Mouse (Mus musculus) heart, embryonic 15.5 days (tissue): ENCODE results near the gene Rec114. TPM values are rescaled to one million over a fixed set of nuclear protein-coding genes. Genes with fewer than 3 reads are reported as not detected.

Experiments
- ATAC-seq: fragments of 200-750 bp; cut with Nextera tagmentation; replicated peaks from 2 replicates; pipeline ENCODE4 v1.8.0; 2017; ENCODE audit warnings: low read depth, moderate TSS enrichment; ENCODE audit not compliant: insufficient number of reproducible peaks, insufficient read depth, low FRiP score
- H3K27ac ChIP-seq: fragments of 300-500 bp; sonication (generic); 2 replicates; pipeline ENCODE4 v1.5.1; 2015; ENCODE audit warnings: mild to moderate bottlenecking, inconsistent platforms
- H3K27me3 ChIP-seq: fragments of 300-500 bp; sonication (generic); 2 replicates; pipeline ENCODE4 v1.6.1; 2015; ENCODE audit warnings: inconsistent platforms
- H3K36me3 ChIP-seq: fragments of 300-500 bp; sonication (generic); 2 replicates; pipeline ENCODE4 v1.6.1; 2015; ENCODE audit warnings: mild to moderate bottlenecking, inconsistent platforms
- H3K4me1 ChIP-seq: fragments of 300-500 bp; sonication (generic); replicated peaks from 2 replicates; pipeline ENCODE4 v1.6.1; 2015; ENCODE audit warnings: inconsistent platforms
- H3K4me2 ChIP-seq: fragments of 300-500 bp; sonication (generic); 2 replicates; pipeline ENCODE4 v1.6.1; 2015; ENCODE audit warnings: inconsistent platforms, mild to moderate bottlenecking, moderate library complexity
- H3K4me3 ChIP-seq: fragments of 300-500 bp; sonication (generic); 2 replicates; pipeline ENCODE4 v1.5.1; 2015; ENCODE audit warnings: mild to moderate bottlenecking, inconsistent platforms
- H3K9ac ChIP-seq: fragments of 300-500 bp; sonication (generic); 2 replicates; pipeline ENCODE4 v1.6.1; 2015; ENCODE audit warnings: mild to moderate bottlenecking, inconsistent platforms
- H3K9me3 ChIP-seq: fragments of 300-500 bp; sonication (generic); replicated peaks from 2 replicates; pipeline ENCODE4 v1.6.1; 2016; ENCODE audit warnings: inconsistent platforms
- WGBS: fragments of 180-500 bp; shearing (Covaris S2); methylation state at CpG from one replicate; pipeline ENCODE4 v1.1.7; 2015; ENCODE audit warnings: mixed read lengths; 5-methylcytosine and 5-hydroxymethylcytosine counted together
- polyA plus RNA-seq: library from polyadenylated mRNA; unstranded; fragments of >200 nt; fragmentation: Nextera tagmentation; extraction: Ambion mirVana; gene quantifications from 2 replicates; pipeline ENCODE4 v1.2.1, GENCODE M21; 2015

Rec114 gene
- polyA plus RNA-seq, 1 experiment from 2014 or later = 11.9 TPM

GRCm38 (mm10) chr9:58716886-58717285, 26.9 kb downstream of the Rec114 start:
- Histone ChIP-seq H3K27me3 (no peaks in the 10 kb centered on the region), H3K4me3 (no peak overlapping the region), H3K27ac (no peak overlapping the region), H3K36me3 (no peaks in the 10 kb centered on the region), H3K4me1 (no peaks in the 10 kb centered on the region), H3K9me3 (no peaks in the 10 kb centered on the region), H3K9ac (no peak overlapping the region), H3K4me2 (no peak overlapping the region)
- ATAC-seq = no peak
- WGBS = 36% methylated on average over 2 of the region's 2 CpGs

- Histone ChIP-seq H3K27me3 (no peaks in the 10 kb centered on the region), H3K4me2 (no peak overlapping the region), H3K9ac (no peak overlapping the region), H3K9me3 (no peaks in the 10 kb centered on the region), H3K36me3 (no peaks in the 10 kb centered on the region), H3K4me1 (no peaks in the 10 kb centered on the region), H3K4me3 (no peak overlapping the region), H3K27ac (no peak overlapping the region)
- WGBS = 68% methylated on average over 7 of the region's 7 CpGs
- ATAC-seq = no peak
These were observed 33.1 kb downstream of the Rec114 start for GRCm38 (mm10) chr9:58710642-58711041.

DNA sequence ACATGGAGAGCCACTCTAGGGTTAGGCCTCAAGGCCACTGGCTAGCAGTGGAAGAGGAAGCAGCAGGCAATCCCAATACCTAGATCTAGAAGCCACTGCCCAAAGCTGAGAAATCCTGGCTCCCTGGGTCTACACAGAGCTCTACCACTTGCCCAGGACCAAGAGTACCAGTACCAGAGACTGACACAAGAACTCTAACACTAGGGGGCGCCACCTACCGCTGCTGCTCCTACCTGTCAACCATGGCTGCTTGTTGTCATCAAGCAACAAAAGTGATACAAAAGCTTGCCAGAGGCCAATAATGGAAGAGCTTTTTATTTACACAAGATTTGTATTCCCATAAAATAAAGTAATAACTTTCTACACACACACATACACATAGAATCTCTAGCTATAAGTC, 33.8 kb downstream of the Rec114 start:
- H3K4me1 ChIP-seq = no peaks in the 10 kb centered on the region
- ATAC-seq = no peak
- no peak overlapping the region for H3K9ac ChIP-seq
- no peak overlapping the region for H3K27ac ChIP-seq
- no peaks in the 10 kb centered on the region for H3K27me3 ChIP-seq
- H3K36me3 ChIP-seq = no peaks in the 10 kb centered on the region
- no peak overlapping the region for H3K4me2 ChIP-seq
- no peak overlapping the region for H3K4me3 ChIP-seq
- H3K9me3 ChIP-seq = no peaks in the 10 kb centered on the region
- 11% methylated on average over 2 of the region's 2 CpGs for WGBS

DNA sequence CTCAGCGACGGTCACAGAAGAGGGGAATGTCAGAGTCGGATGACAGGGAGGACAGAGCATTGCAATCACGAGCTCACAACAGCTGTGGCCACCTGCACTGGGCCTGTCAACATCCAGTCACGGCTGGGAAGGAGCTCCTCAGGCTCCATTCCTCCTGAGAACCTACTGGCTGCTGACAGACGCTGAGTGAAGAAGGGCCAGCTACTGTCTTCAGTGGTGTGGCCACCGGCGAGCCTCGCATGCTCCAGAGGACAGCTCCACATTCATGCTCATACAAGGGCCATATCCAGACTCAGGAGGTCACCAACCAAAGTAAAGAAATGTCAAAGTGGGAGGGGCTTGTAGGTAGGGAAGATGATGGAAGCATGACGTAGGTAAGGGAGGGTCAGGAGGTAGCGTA, 36.0 kb downstream of the Rec114 start:
- H3K4me2 ChIP-seq = no peak overlapping the region
- no peak overlapping the region for H3K4me3 ChIP-seq
- no peak overlapping the region for H3K9ac ChIP-seq
- H3K27me3 ChIP-seq = no peaks in the 10 kb centered on the region
- 67% methylated on average over 11 of the region's 11 CpGs for WGBS
- no peaks in the 10 kb centered on the region for H3K4me1 ChIP-seq
- no peaks in the 10 kb centered on the region for H3K9me3 ChIP-seq
- no peak overlapping the region for H3K27ac ChIP-seq
- H3K36me3 ChIP-seq = no peaks in the 10 kb centered on the region
- ATAC-seq = no peak

- no peak overlapping the region for H3K9ac ChIP-seq
- no peaks in the 10 kb centered on the region for H3K9me3 ChIP-seq
- H3K4me3 ChIP-seq = no peak overlapping the region
- H3K27ac ChIP-seq = no peak overlapping the region
- H3K4me2 ChIP-seq = no peak overlapping the region
- H3K27me3 ChIP-seq = no peaks in the 10 kb centered on the region
- no peaks in the 10 kb centered on the region for H3K36me3 ChIP-seq
- no peaks in the 10 kb centered on the region for H3K4me1 ChIP-seq
- no peak for ATAC-seq
- 70% methylated on average over 7 of the region's 7 CpGs for WGBS
These were observed 37.7 kb downstream of the Rec114 start for GRCm38 (mm10) chr9:58706024-58706423.

DNA sequence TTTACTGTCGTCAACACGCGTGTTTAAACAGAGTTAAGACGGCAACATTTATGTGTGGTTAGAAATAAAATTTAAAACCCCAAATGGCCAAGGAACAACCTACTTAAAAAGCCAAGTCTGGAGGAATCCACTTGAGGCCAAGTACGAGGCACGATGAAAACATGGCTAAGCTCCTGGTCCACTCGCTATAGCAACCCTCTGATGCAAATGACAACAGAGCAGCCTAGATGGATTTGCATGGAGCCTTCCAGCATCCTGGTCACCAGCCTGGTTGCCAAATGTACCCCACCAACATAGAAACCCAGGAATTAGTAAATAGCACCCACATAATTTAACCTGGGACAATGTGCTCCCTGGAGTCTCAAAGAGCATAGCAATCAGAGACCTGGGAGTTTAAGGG, 40.0 kb downstream of the Rec114 start:
- Histone ChIP-seq H3K4me2 (no peak overlapping the region), H3K27ac (no peak overlapping the region), H3K27me3 (no peaks in the 10 kb centered on the region), H3K36me3 (no peaks in the 10 kb centered on the region), H3K9ac (no peak overlapping the region), H3K4me1 (no peaks in the 10 kb centered on the region), H3K4me3 (no peak overlapping the region), H3K9me3 (no peaks in the 10 kb centered on the region)
- no peak for ATAC-seq
- 79% methylated on average over 7 of the region's 7 CpGs for WGBS

GRCm38 (mm10) chr9:58701751-58702150, 42.0 kb downstream of the Rec114 start:
- Histone ChIP-seq H3K4me1 (no peaks in the 10 kb centered on the region), H3K27ac (no peak overlapping the region), H3K27me3 (no peaks in the 10 kb centered on the region), H3K4me2 (no peak overlapping the region), H3K9ac (no peak overlapping the region), H3K9me3 (no peaks in the 10 kb centered on the region), H3K36me3 (no peaks in the 10 kb centered on the region), H3K4me3 (no peak overlapping the region)
- no peak for ATAC-seq
- WGBS = 90% methylated on average over 2 of the region's 2 CpGs

GRCm38 (mm10) chr9:58698486-58698885, 45.3 kb downstream of the Rec114 start:
- ATAC-seq = no peak

GRCm38 (mm10) chr9:58691471-58691870, 52.3 kb downstream of the Rec114 start:
- Histone ChIP-seq H3K9ac (no peak overlapping the region), H3K4me1 (peaks cover 5% of the 10 kb centered on the region), H3K4me2 (no peak overlapping the region), H3K9me3 (no peaks in the 10 kb centered on the region), H3K27ac (no peak overlapping the region), H3K36me3 (no peaks in the 10 kb centered on the region), H3K27me3 (no peaks in the 10 kb centered on the region), H3K4me3 (no peak overlapping the region)
- WGBS = 72% methylated on average over 7 of the region's 7 CpGs
- no peak for ATAC-seq

More at GRCm38 (mm10) chr9:58698486-58698885, 45.3 kb downstream of the Rec114 start:
- no peak overlapping the region for H3K27ac ChIP-seq
- H3K27me3 ChIP-seq = no peaks in the 10 kb centered on the region
- H3K36me3 ChIP-seq = no peaks in the 10 kb centered on the region
- no peaks in the 10 kb centered on the region for H3K9me3 ChIP-seq
- no peak overlapping the region for H3K4me2 ChIP-seq
- H3K4me1 ChIP-seq = no peaks in the 10 kb centered on the region
- WGBS = 82% methylated on average over 2 of the region's 2 CpGs
- H3K4me3 ChIP-seq = no peak overlapping the region
- H3K9ac ChIP-seq = no peak overlapping the region

- ATAC-seq = no peak
- 78% methylated on average over 4 of the region's 4 CpGs for WGBS
- no peak overlapping the region for H3K4me3 ChIP-seq
- H3K36me3 ChIP-seq = no peaks in the 10 kb centered on the region
- no peak overlapping the region for H3K27ac ChIP-seq
- H3K4me1 ChIP-seq = peaks cover 5% of the 10 kb centered on the region
- no peak overlapping the region for H3K9ac ChIP-seq
- H3K27me3 ChIP-seq = no peaks in the 10 kb centered on the region
- no peaks in the 10 kb centered on the region for H3K9me3 ChIP-seq
- H3K4me2 ChIP-seq = no peak overlapping the region
These were observed 53.1 kb downstream of the Rec114 start for GRCm38 (mm10) chr9:58690701-58691100.

GRCm38 (mm10) chr9:58688076-58688475, 55.7 kb downstream of the Rec114 start:
- Histone ChIP-seq H3K9ac (no peak overlapping the region), H3K27me3 (no peaks in the 10 kb centered on the region), H3K9me3 (no peaks in the 10 kb centered on the region), H3K4me1 (peaks cover 5% of the 10 kb centered on the region), H3K4me3 (no peak overlapping the region), H3K27ac (no peak overlapping the region), H3K36me3 (no peaks in the 10 kb centered on the region), H3K4me2 (no peak overlapping the region)
- ATAC-seq = no peak
- WGBS = 81% methylated on average over 4 of the region's 4 CpGs

DNA sequence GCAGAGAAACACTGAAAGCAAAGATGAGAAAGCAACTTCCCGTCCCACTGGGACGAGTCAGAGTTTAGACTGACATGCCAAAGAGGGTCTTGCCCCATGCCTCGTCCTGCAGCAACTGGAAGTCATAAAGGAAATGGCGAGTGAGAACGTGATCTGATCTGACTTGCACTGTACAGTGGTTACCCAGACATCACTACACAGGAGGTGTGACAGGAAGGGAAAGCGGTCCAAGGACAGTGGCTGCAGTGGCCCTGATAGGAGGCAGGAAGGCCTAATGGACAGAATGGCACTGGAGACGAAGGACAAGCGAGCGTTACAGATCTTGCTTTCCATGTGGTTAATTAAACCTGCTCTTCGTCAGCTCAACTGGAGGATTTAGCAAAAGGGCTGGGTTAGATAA, 58.5 kb downstream of the Rec114 start:
- no peaks in the 10 kb centered on the region for H3K36me3 ChIP-seq
- H3K27ac ChIP-seq = no peak overlapping the region
- WGBS = 69% methylated on average over 10 of the region's 10 CpGs
- no peak overlapping the region for H3K9ac ChIP-seq
- H3K9me3 ChIP-seq = no peaks in the 10 kb centered on the region
- no peak overlapping the region for H3K4me2 ChIP-seq
- H3K4me1 ChIP-seq = no peaks in the 10 kb centered on the region
- no peaks in the 10 kb centered on the region for H3K27me3 ChIP-seq
- no peak for ATAC-seq
- H3K4me3 ChIP-seq = no peak overlapping the region
